Mouse (Mus musculus) E14TG2a.4 (cell line): ENCODE results near the gene Txndc9.

ENCODE experiments used
- H3K27me3 ChIP-seq: 2 replicates; pipeline ENCODE4 v1.6.1; 2014; ENCODE audit warnings: low read length, control low read depth; ENCODE audit not compliant: insufficient read depth
- H3K36me3 ChIP-seq: 2 replicates; pipeline ENCODE4 v1.6.1; 2014; ENCODE audit warnings: low read length, control low read depth; ENCODE audit not compliant: insufficient read depth
- H3K4me1 ChIP-seq: replicated peaks from 2 replicates; pipeline ENCODE4 v1.6.1; 2014; ENCODE audit warnings: low read depth, low read length, control low read depth
- H3K4me3 ChIP-seq: replicated peaks from 2 replicates; pipeline ENCODE4 v1.5.1; 2014; ENCODE audit warnings: mild to moderate bottlenecking, low read length
- H3K9me3 ChIP-seq: 2 replicates; pipeline ENCODE4 v1.6.1; 2014; ENCODE audit warnings: low read length, control low read depth
- CTCF ChIP-seq: conservative IDR thresholded peaks from 2 replicates; pipeline ENCODE4 v1.5.1; 2014; ENCODE audit warnings: low read length
- NANOG ChIP-seq: IDR thresholded peaks from 2 replicates; pipeline ENCODE4 v1.6.1; 2014; ENCODE audit warnings: borderline replicate concordance, low read length, mixed read lengths
- POU5F1 ChIP-seq: IDR thresholded peaks from 2 replicates; pipeline ENCODE4 v1.6.1; 2014; ENCODE audit warnings: low read length, borderline replicate concordance

Txndc9 gene

DNA sequence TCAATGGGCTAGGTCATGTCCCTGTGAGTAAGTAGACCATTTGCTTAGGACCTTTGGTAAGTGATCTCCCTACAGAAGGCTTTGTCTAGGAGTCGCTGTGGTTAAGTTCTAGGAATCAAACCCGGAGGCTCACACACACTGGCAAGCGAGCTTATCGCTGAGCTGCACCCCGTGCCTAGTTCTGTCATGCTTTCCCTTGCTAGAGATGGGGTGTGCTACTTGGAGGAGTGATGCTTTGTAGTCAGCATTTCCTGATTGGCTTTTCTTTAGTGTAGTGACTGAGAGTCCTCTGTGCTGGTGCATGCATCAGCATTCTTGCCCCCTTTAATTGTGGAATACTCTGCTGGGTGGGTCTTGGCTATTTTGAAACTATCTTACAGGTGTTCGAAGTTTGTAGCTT, 14.0 kb upstream of the Txndc9 start:
- Histone ChIP-seq H3K4me3 (no peak overlapping the region), H3K4me1 (peaks cover 23% of the 10 kb centered on the region), H3K36me3 (no peaks in the 10 kb centered on the region; the same call in 1 of the 2 replicates), H3K9me3 (no peaks in the 10 kb centered on the region), H3K27me3 (no peaks in the 10 kb centered on the region)
- TF ChIP-seq POU5F1 (no peak), CTCF (no peak), NANOG (no peak)

DNA sequence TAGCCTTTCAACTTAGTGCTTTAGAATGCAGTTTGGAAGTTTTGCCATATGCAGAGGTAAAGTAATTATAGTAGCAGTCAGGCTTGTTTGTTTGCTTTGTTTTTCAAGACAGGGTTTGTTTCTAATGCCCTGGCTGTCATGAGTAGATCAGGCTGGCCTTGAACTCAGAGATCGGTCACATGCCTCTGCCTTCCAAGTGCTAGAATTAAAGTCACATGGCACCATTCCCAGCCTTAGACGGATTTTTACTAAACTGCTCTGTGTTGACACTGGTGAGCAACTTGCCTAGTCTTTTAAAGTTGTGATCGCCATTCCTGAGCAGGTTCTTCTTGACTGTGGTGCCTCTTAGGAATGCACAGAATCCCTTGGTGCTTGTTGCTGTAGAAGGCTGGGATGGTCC, 9.0 kb upstream of the Txndc9 start:
- TF ChIP-seq NANOG: no peak
- no peak for TF ChIP-seq CTCF
- TF ChIP-seq POU5F1: no peak
- Histone ChIP-seq H3K4me1 (peaks cover 35% of the 10 kb centered on the region), H3K27me3 (no peaks in the 10 kb centered on the region), H3K4me3 (no peak overlapping the region), H3K36me3 (peaks cover 5% of the 10 kb centered on the region; the same call in 1 of the 2 replicates), H3K9me3 (no peaks in the 10 kb centered on the region)

DNA sequence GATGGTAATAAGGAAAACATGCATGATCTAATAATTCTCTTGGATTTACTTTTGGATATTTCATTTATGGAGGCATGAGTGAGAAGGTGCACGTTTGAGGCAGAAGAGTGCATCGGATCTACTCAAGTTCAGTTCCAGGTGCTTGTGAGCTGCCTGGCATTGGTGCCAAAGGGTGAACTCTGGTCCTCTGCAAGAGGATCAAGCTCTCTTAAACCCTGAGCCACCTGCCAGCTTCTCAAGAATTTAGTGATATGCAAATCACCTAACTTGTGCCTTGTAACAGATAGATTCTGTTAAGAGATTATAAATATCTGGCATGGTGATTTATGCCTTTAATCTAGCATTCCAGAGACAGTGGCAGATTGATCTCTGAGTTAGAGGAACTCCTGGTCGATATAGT, 5.4 kb upstream of the Txndc9 start:
- no peaks in the 10 kb centered on the region for H3K9me3 ChIP-seq
- no peak overlapping the region for H3K4me3 ChIP-seq
- 0 out of 2 replicates have a peak, but pooled peaks cover 6% of the 10 kb centered on the region for H3K36me3 ChIP-seq
- TF ChIP-seq NANOG (no peak), CTCF (no peak), POU5F1 (no peak)
- peaks cover 49% of the 10 kb centered on the region for H3K4me1 ChIP-seq
- H3K27me3 ChIP-seq: no peaks in the 10 kb centered on the region

DNA sequence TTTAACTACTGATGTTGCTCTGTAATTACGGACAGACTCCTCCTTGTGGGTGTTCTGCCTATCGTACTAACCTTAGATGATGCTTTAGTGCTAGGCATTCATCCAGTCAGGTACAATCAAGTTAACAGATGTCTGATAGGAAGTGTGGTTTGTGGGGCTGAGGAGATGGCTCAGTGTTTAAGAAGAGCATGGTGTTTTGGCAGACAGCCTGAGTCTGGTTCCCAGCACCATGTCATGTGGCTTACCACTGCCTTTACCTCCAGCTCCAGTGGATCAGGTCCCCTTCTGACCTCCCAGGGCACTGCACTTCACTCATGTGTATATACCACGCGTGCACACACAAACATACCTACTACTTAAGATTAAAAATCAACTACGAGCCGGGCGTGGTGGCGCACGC, 4.3 kb upstream of the Txndc9 start:
- Histone ChIP-seq H3K9me3 (no peaks in the 10 kb centered on the region), H3K4me1 (peaks cover 42% of the 10 kb centered on the region), H3K4me3 (no peak overlapping the region), H3K36me3 (0 out of 2 replicates have a peak, but pooled peaks cover 6% of the 10 kb centered on the region), H3K27me3 (no peaks in the 10 kb centered on the region)
- TF ChIP-seq NANOG (no peak), CTCF (no peak), POU5F1 (no peak)

DNA sequence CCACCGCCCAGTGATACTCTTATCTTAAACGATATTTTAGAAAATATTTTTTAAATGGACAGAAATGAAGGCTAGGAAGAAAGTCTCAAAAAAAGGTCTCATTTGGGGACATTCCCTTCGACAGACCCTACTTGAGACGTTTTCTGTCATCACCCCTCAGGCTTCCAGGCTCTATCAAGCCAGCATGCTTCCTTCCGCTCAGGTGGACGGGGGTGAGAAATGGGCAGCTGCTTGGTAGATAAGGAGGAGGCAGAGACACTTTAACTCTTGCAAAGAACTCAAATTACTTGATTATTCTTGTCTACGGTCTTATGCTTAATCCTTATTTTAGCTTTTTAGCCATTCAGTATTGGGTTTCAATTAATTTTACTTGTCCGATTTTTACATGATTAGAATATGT, 3.2 kb upstream of the Txndc9 start:
- peaks cover 40% of the 10 kb centered on the region for H3K4me1 ChIP-seq
- no peak overlapping the region; the same call in 1 of the 2 replicates for H3K4me3 ChIP-seq
- TF ChIP-seq NANOG (no peak), POU5F1 (no peak), CTCF (no peak)

DNA sequence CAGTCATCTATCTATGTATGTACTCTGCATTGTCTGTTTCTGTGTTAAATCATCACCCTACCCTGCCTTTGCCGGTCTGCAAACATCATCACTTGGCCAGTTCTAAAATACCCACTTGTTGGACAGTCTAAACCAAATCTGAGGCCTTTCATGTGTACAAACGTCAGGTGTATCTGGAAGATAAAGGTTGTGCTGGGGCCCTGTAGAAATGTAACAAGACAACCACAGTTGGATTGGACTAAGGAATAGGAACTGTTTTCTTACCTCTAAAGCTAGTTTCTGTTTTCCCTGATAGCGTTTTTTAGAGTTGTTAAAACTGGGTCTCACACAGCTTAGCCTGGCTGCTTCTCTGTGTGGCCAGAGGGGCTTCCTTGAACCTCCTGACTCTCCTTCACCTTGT, 1.9 kb upstream of the Txndc9 start:
- Histone ChIP-seq H3K9me3 (no peaks in the 10 kb centered on the region), H3K27me3 (no peaks in the 10 kb centered on the region), H3K4me1 (peaks cover 50% of the 10 kb centered on the region), H3K36me3 (peaks cover 21% of the 10 kb centered on the region), H3K4me3 (0 out of 2 replicates have a peak overlapping the region, but pooled peaks have one; percentile 37)
- TF ChIP-seq POU5F1 (no peak), CTCF (no peak), NANOG (no peak)

More for the DNA sequence above, 3.2 kb upstream of the Txndc9 start:
- Histone ChIP-seq H3K36me3 (peaks cover 8% of the 10 kb centered on the region; the same call in 1 of the 2 replicates), H3K9me3 (no peaks in the 10 kb centered on the region), H3K27me3 (no peaks in the 10 kb centered on the region)

- H3K36me3 ChIP-seq: peaks cover 28% of the 10 kb centered on the region
- no peaks in the 10 kb centered on the region for H3K27me3 ChIP-seq
- no peaks in the 10 kb centered on the region for H3K9me3 ChIP-seq
- TF ChIP-seq POU5F1 (no peak), CTCF (no peak), NANOG (no peak)
- peaks cover 47% of the 10 kb centered on the region for H3K4me1 ChIP-seq
- H3K4me3 ChIP-seq: peak overlapping the region; percentile 92
Observed at GRCm38 (mm10) chr1:37998371-37999199, 892 bp upstream of the Txndc9 start.

DNA sequence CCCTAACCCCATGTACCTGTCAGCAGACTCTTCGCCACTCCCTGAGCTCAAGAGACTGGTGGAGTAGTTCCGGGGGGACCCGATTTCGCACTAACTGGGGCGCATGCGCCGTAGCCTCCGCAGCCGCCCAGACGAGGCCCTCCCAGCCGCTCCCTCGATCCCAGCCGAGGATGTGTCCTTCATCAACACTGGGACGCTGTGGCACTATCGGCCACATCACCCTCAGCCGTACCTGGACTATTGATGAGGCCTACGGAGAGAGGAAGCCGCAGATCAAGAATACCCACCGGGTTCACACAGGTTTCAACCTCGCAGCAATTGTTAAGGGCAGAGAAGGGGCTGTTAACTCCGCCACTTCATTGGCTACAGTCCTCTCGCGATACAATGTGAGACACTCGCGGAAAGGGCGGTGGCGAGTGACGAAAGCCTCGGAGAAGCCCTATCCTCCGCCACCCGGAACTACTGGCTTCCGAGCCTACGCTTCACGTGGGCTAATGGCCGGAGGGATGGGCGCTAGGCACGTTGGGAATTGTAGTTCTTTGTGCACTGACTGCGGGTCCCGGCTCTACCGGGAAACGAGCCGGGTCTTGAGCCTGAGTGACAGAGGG, 712 bp downstream of the Txndc9 start:
- H3K36me3 ChIP-seq: peaks cover 44% of the 10 kb centered on the region

More for the DNA sequence above, 712 bp downstream of the Txndc9 start:
- Histone ChIP-seq H3K27me3 (no peaks in the 10 kb centered on the region), H3K4me3 (peak overlapping the region; percentile 92), H3K4me1 (peaks cover 46% of the 10 kb centered on the region), H3K9me3 (no peaks in the 10 kb centered on the region)
- TF ChIP-seq NANOG (no peak), POU5F1 (no peak), CTCF (no peak)
